Mouse (Mus musculus) MEL (cell line): ENCODE data around the gene Eno2. TPM values are rescaled to one million over a fixed set of nuclear protein-coding genes. Genes with fewer than 3 reads are reported as not detected.

Experiments
- DNase-seq: peaks from one replicate; pipeline ENCODE4 v3.0.0; 2011; ENCODE audit warnings: low read depth, low spot score
- H3K27ac ChIP-seq: 2 replicates; pipeline ENCODE4 v1.5.1; 2012; ENCODE audit warnings: low read depth, mild to moderate bottlenecking, control low read depth, low read length, moderate library complexity; ENCODE audit not compliant: control insufficient read depth
- H3K27me3 ChIP-seq, 2 experiments: fragments of 150-350 bp in 1 of 2; sonication (generic) in 1 of 2; 2 replicates each; pipeline ENCODE4 v1.6.1; 2012; ENCODE audit warnings: low read length in 2 of 2, mild to moderate bottlenecking in 2 of 2, improper control_type of control experiment in 1 of 2, moderate library complexity in 1 of 2; ENCODE audit not compliant: insufficient read depth in 2 of 2, control insufficient read depth in 1 of 2
- H3K36me3 ChIP-seq, 2 experiments: 2 replicates each; pipeline ENCODE4 v1.6.1; 2012 to 2014; ENCODE audit warnings: low read length in 2 of 2, improper control_type of control experiment in 1 of 2, inconsistent platforms in 1 of 2, mild to moderate bottlenecking in 1 of 2; ENCODE audit not compliant: insufficient read depth in 2 of 2, control insufficient read depth in 1 of 2
- H3K4me1 ChIP-seq, 2 experiments: fragments of 150-350 bp in 1 of 2; sonication (generic) in 1 of 2; 2 replicates each; pipeline ENCODE4 v1.6.1; 2012; ENCODE audit warnings: low read length in 2 of 2, improper control_type of control experiment in 1 of 2, mild to moderate bottlenecking in 1 of 2; ENCODE audit not compliant: insufficient read depth in 2 of 2, control insufficient read depth in 1 of 2
- H3K4me3 ChIP-seq, 2 experiments: fragments of 150-350 bp in 1 of 2; sonication (generic) in 1 of 2; 2 replicates each; pipeline ENCODE4 v1.5.1; 2012; ENCODE audit warnings: low read depth in 2 of 2, low read length in 2 of 2, mild to moderate bottlenecking in 2 of 2, moderate library complexity in 2 of 2, control low read depth in 1 of 2, improper control_type of control experiment in 1 of 2; ENCODE audit not compliant: control insufficient read depth in 1 of 2, insufficient read depth in 1 of 2
- H3K79me2 ChIP-seq: 2 replicates; pipeline ENCODE4 v1.6.1; 2012; ENCODE audit warnings: mild to moderate bottlenecking, low read length, moderate library complexity; ENCODE audit not compliant: control insufficient read depth, poor library complexity, insufficient read depth
- H3K9ac ChIP-seq: 2 replicates; pipeline ENCODE4 v1.6.1; 2012; ENCODE audit warnings: low read depth, mild to moderate bottlenecking, control low read depth, low read length, moderate library complexity; ENCODE audit not compliant: control insufficient read depth, poor library complexity, severe bottlenecking
- H3K9me3 ChIP-seq: fragments of 150-350 bp; sonication (generic); replicated peaks from 2 replicates; pipeline ENCODE4 v1.6.1; 2012; ENCODE audit warnings: mild to moderate bottlenecking, low read length, improper control_type of control experiment, moderate library complexity; ENCODE audit not compliant: insufficient read depth
- CTCF ChIP-seq, 3 experiments: IDR thresholded peaks in 2 of 3; conservative IDR thresholded peaks in 1 of 3; 2 replicates each; pipeline ENCODE4 v1.5.1; 2011 to 2012; ENCODE audit warnings: low read length in 3 of 3, low read depth in 2 of 3, mild to moderate bottlenecking in 2 of 3, improper control_type of control experiment in 1 of 3, inconsistent platforms in 1 of 3, mixed read lengths in 1 of 3, moderate library complexity in 1 of 3; ENCODE audit not compliant: control insufficient read depth in 1 of 3, insufficient read depth in 1 of 3, poor library complexity in 1 of 3, severe bottlenecking in 1 of 3
- GABPA ChIP-seq: IDR thresholded peaks from 2 replicates; pipeline ENCODE4 v1.6.1; 2012; ENCODE audit warnings: low read depth, mild to moderate bottlenecking, inconsistent platforms, low read length, improper control_type of control experiment, moderate library complexity
- MAX ChIP-seq: IDR thresholded peaks from 2 replicates; pipeline ENCODE4 v1.6.1; 2011; ENCODE audit warnings: low read length, improper control_type of control experiment
- MYC ChIP-seq: IDR thresholded peaks from 2 replicates; pipeline ENCODE4 v1.6.1; 2011; ENCODE audit warnings: low read depth, mild to moderate bottlenecking, low read length, improper control_type of control experiment, moderate library complexity
- NELFE ChIP-seq: IDR thresholded peaks from 2 replicates; pipeline ENCODE4 v1.6.1; 2011; ENCODE audit warnings: low read depth, low read length, improper control_type of control experiment
- POLR2A ChIP-seq, 2 experiments: IDR thresholded peaks; 2 replicates each; pipeline ENCODE4 v1.6.1; 2011 to 2012; ENCODE audit warnings: low read length in 2 of 2, mild to moderate bottlenecking in 2 of 2, control low read depth in 1 of 2, improper control_type of control experiment in 1 of 2, low read depth in 1 of 2, moderate library complexity in 1 of 2; ENCODE audit not compliant: control insufficient read depth in 1 of 2, insufficient read depth in 1 of 2, poor library complexity in 1 of 2
- SIN3A ChIP-seq: IDR thresholded peaks from 2 replicates; pipeline ENCODE4 v1.6.1; 2012; ENCODE audit warnings: low read length, improper control_type of control experiment, inconsistent platforms
- SMC3 ChIP-seq: IDR thresholded peaks from 2 replicates; pipeline ENCODE4 v1.6.1; 2011; ENCODE audit warnings: low read depth, low read length, improper control_type of control experiment
- TBP ChIP-seq: IDR thresholded peaks from 2 replicates; pipeline ENCODE4 v1.8.0; 2011; ENCODE audit warnings: low read depth, low read length, improper control_type of control experiment
- TCF12 ChIP-seq: IDR thresholded peaks from 2 replicates; pipeline ENCODE4 v1.6.1; 2014; ENCODE audit warnings: low read depth, mild to moderate bottlenecking, inconsistent platforms, low read length, improper control_type of control experiment, moderate library complexity
- UBTF ChIP-seq: IDR thresholded peaks from 2 replicates; pipeline ENCODE4 v1.6.1; 2012; ENCODE audit warnings: low read depth, mild to moderate bottlenecking, inconsistent platforms, low read length, improper control_type of control experiment, moderate library complexity, borderline replicate concordance; ENCODE audit not compliant: insufficient read depth
- USF1 ChIP-seq: IDR thresholded peaks from 2 replicates; pipeline ENCODE4 v1.6.1; 2014; ENCODE audit warnings: low read depth, mild to moderate bottlenecking, inconsistent platforms, low read length, improper control_type of control experiment, moderate library complexity
- USF2 ChIP-seq, 2 experiments: IDR thresholded peaks; 2 replicates each; pipeline ENCODE4 v1.6.1; 2011 to 2012; ENCODE audit warnings: improper control_type of control experiment in 2 of 2, low read length in 2 of 2, borderline replicate concordance in 1 of 2, inconsistent platforms in 1 of 2, low read depth in 1 of 2, mild to moderate bottlenecking in 1 of 2; ENCODE audit not compliant: insufficient read depth in 1 of 2
- ZC3H11A ChIP-seq: IDR thresholded peaks from 2 replicates; pipeline ENCODE4 v1.6.1; 2012; ENCODE audit warnings: low read depth, mild to moderate bottlenecking, inconsistent platforms, low read length, improper control_type of control experiment
- ZKSCAN1 ChIP-seq: IDR thresholded peaks from 2 replicates; pipeline ENCODE4 v1.6.1; 2012; ENCODE audit warnings: low read depth, mild to moderate bottlenecking, inconsistent platforms, low read length, improper control_type of control experiment, moderate library complexity
- polyA plus RNA-seq, 2 experiments: library from polyadenylated mRNA; stranded (reverse) in 1 of 2; unstranded in 1 of 2; fragments of >175 nt in 1 of 2; fragments of >200 nt in 1 of 2; gene quantifications; 2 replicates each; pipeline versions ENCODE4 v1.2.1 to v1.2.4; 2012; ENCODE audit warnings: low replicate concordance in 2 of 2, low read depth in 1 of 2; ENCODE audit not compliant: insufficient read length in 2 of 2, insufficient read depth in 1 of 2, missing spikeins in 1 of 2
- total RNA-seq: library from RNA; depleted of rRNA; stranded (reverse); fragments of 300-350 nt; gene quantifications from 2 replicates; pipeline ENCODE4 v1.2.3, GENCODE M21; 2012

Eno2 gene
- total and polyA plus RNA-seq, 3 experiments: 3.2 to 12.5 TPM; not detected in 1

- TF ChIP-seq CTCF (IDR thresholded peaks at IDR 0.05 in 2 of 3, conservative IDR thresholded peaks at IDR 0.05 in 1 of 3; ENCODE audit: control insufficient read depth in 1 of 3, insufficient read depth in 1 of 3, low read depth in 2 of 3, low read length in 3 of 3, poor library complexity in 1 of 3, severe bottlenecking in 1 of 3): no peak
- TF ChIP-seq POLR2A (IDR thresholded peaks at IDR 0.05; ENCODE audit: control insufficient read depth in 1 of 2, insufficient read depth in 1 of 2, low read depth in 1 of 2, low read length in 2 of 2, poor library complexity in 1 of 2): peak; percentile 69 to 91
- TF ChIP-seq ZKSCAN1: 0 out of 2 replicates have a peak, but pooled peaks have one; percentile 6
- TF ChIP-seq NELFE: peak; percentile 88
- peak; percentile 42; the same call in 1 of the 2 replicates for TF ChIP-seq USF1
Observed at GRCm38 (mm10) chr6:124732476-124733370, 36.8 kb downstream of the Eno2 start (continued).

GRCm38 (mm10) chr6:124731038-124731437 lies 38.4 kb downstream of the Eno2 start:
- Histone ChIP-seq H3K9me3 (no peaks in the 10 kb centered on the region), H3K4me1 (peaks cover 14 to 30% of the 10 kb centered on the region in 2 experiments), H3K79me2 (peaks cover 16% of the 10 kb centered on the region), H3K36me3 (peaks cover 0 to 27% of the 10 kb centered on the region in 2 experiments), H3K27me3 (no peaks in the 10 kb centered on the region), H3K4me3 (no peak overlapping the region), H3K27ac (no peak overlapping the region), H3K9ac (no peak overlapping the region)
- no peak for TF ChIP-seq MAX
- TF ChIP-seq SIN3A: no peak
- no peak for TF ChIP-seq UBTF
- no peak for TF ChIP-seq MYC
- no peak for DNase-seq

GRCm38 (mm10) chr6:124729850-124730705 lies 39.4 kb downstream of the Eno2 start:
- peak; percentile 80 for TF ChIP-seq USF1
- no peak for TF ChIP-seq SIN3A
- no peak for TF ChIP-seq TCF12
- no peak for TF ChIP-seq ZC3H11A
- TF ChIP-seq TBP: no peak
- TF ChIP-seq SMC3: no peak
- no peak for TF ChIP-seq GABPA
- TF ChIP-seq MAX: no peak
- peak in 1 of 2 experiments; percentile 38; a peak in 1 of 4 replicates for TF ChIP-seq USF2 (IDR thresholded peaks at IDR 0.05; ENCODE audit: borderline replicate concordance in 1 of 2, insufficient read depth in 1 of 2, low read depth in 1 of 2, low read length in 2 of 2)
- H3K9me3 ChIP-seq: no peaks in the 10 kb centered on the region
- no peaks in the 10 kb centered on the region for H3K27me3 ChIP-seq
- peaks cover 16% of the 10 kb centered on the region for H3K79me2 ChIP-seq
- peaks cover 3 to 27% of the 10 kb centered on the region in 2 experiments for H3K36me3 ChIP-seq
- H3K9ac ChIP-seq: peak overlapping the region; percentile 13; the same call in 1 of the 2 replicates
- H3K4me3 ChIP-seq: no peak overlapping the region
- H3K27ac ChIP-seq: peak overlapping the region; percentile 4; the same call in 1 of the 2 replicates
- no peak for DNase-seq
- H3K4me1 ChIP-seq: peaks cover 14 to 30% of the 10 kb centered on the region in 2 experiments
